Mouse (Mus musculus) heart, embryonic 15.5 days (tissue): ENCODE results near the gene Tmem247. TPM values are rescaled to one million over a fixed set of nuclear protein-coding genes. Genes with fewer than 3 reads are reported as not detected.

Experiments
- ATAC-seq: fragments of 200-750 bp; cut with Nextera tagmentation; replicated peaks from 2 replicates; pipeline ENCODE4 v1.8.0; 2017; ENCODE audit warnings: low read depth, moderate TSS enrichment; ENCODE audit not compliant: insufficient number of reproducible peaks, insufficient read depth, low FRiP score
- H3K27ac ChIP-seq: fragments of 300-500 bp; sonication (generic); 2 replicates; pipeline ENCODE4 v1.5.1; 2015; ENCODE audit warnings: mild to moderate bottlenecking, inconsistent platforms
- H3K27me3 ChIP-seq: fragments of 300-500 bp; sonication (generic); 2 replicates; pipeline ENCODE4 v1.6.1; 2015; ENCODE audit warnings: inconsistent platforms
- H3K36me3 ChIP-seq: fragments of 300-500 bp; sonication (generic); 2 replicates; pipeline ENCODE4 v1.6.1; 2015; ENCODE audit warnings: mild to moderate bottlenecking, inconsistent platforms
- H3K4me1 ChIP-seq: fragments of 300-500 bp; sonication (generic); replicated peaks from 2 replicates; pipeline ENCODE4 v1.6.1; 2015; ENCODE audit warnings: inconsistent platforms
- H3K4me2 ChIP-seq: fragments of 300-500 bp; sonication (generic); 2 replicates; pipeline ENCODE4 v1.6.1; 2015; ENCODE audit warnings: inconsistent platforms, mild to moderate bottlenecking, moderate library complexity
- H3K4me3 ChIP-seq: fragments of 300-500 bp; sonication (generic); 2 replicates; pipeline ENCODE4 v1.5.1; 2015; ENCODE audit warnings: mild to moderate bottlenecking, inconsistent platforms
- H3K9ac ChIP-seq: fragments of 300-500 bp; sonication (generic); 2 replicates; pipeline ENCODE4 v1.6.1; 2015; ENCODE audit warnings: mild to moderate bottlenecking, inconsistent platforms
- H3K9me3 ChIP-seq: fragments of 300-500 bp; sonication (generic); replicated peaks from 2 replicates; pipeline ENCODE4 v1.6.1; 2016; ENCODE audit warnings: inconsistent platforms
- WGBS: fragments of 180-500 bp; shearing (Covaris S2); methylation state at CpG from one replicate; pipeline ENCODE4 v1.1.7; 2015; ENCODE audit warnings: mixed read lengths; 5-methylcytosine and 5-hydroxymethylcytosine counted together
- polyA plus RNA-seq: library from polyadenylated mRNA; unstranded; fragments of >200 nt; fragmentation: Nextera tagmentation; extraction: Ambion mirVana; gene quantifications from 2 replicates; pipeline ENCODE4 v1.2.1, GENCODE M21; 2015

Gene Tmem247
- polyA plus RNA-seq, 1 experiment from 2014 or later = not detected

- no peaks in the 10 kb centered on the region for H3K27me3 ChIP-seq
- no peaks in the 10 kb centered on the region for H3K9me3 ChIP-seq
- no peak overlapping the region for H3K9ac ChIP-seq
- ATAC-seq = no peak
- no peak overlapping the region for H3K27ac ChIP-seq
- 87% methylated on average over 7 of the region's 7 CpGs for WGBS
- H3K4me1 ChIP-seq = peaks cover 48% of the 10 kb centered on the region
- H3K4me2 ChIP-seq = no peak overlapping the region
- H3K36me3 ChIP-seq = peaks cover 28% of the 10 kb centered on the region; the same call in 1 of the 2 replicates
- no peak overlapping the region for H3K4me3 ChIP-seq
These were observed 54.7 kb downstream of the Tmem247 start for GRCm38 (mm10) chr17:86971860-86972259.

Other genes starting within 250 kb of the Tmem247 start
- 7.1 and 8.0 TPM in 2 replicates for gene Epas1, start 163.6 kb upstream of the Tmem247 start, polyA plus RNA-seq
- gene Atp6v1e2, start 30.5 kb downstream of the Tmem247 start, polyA plus RNA-seq = 0.13 TPM in 1 of 2 replicates, not detected in the other
- gene Rhoq, start 45.7 kb downstream of the Tmem247 start, polyA plus RNA-seq = 19.8 and 20.9 TPM in 2 replicates
- gene Pigf, start 108.1 kb downstream of the Tmem247 start, polyA plus RNA-seq = 15.1 and 15.4 TPM in 2 replicates
- 101 and 109 TPM in 2 replicates for gene Cript, start 108.2 kb downstream of the Tmem247 start, polyA plus RNA-seq
- gene Socs5, start 190.3 kb downstream of the Tmem247 start, polyA plus RNA-seq = 10.5 and 12.2 TPM in 2 replicates